Mouse (Mus musculus): ENCODE results near the gene Ddi2. TPM values are rescaled to one million over a fixed set of nuclear protein-coding genes. Genes with fewer than 3 reads are reported as not detected.

Ddi2 gene
- 42.6 TPM for polyA plus RNA-seq (2014; fragmentation: Illumina TruSeq; extraction: RNeasy Lipid Tissue Mini Kit (QIAGEN cat#74804))

GRCm38 (mm10) chr4:141722731-141723672 lies at the start of gene Ddi2:
TSS of gene Ddi2 (minus strand) at chr4:141723419.

GRCm38 (mm10) chr4:141746578-141747346 lies 23.5 kb upstream of the Ddi2 start, which contains the start of gene Agmat:
TSS of gene Agmat (plus strand) at chr4:141746672.

GRCm38 (mm10) chr4:141685499-141685898 lies 37.7 kb downstream of the Ddi2 start, which contains the start of gene Rsc1a1:
TSS of gene Rsc1a1 (minus strand) at chr4:141685599.

DNA sequence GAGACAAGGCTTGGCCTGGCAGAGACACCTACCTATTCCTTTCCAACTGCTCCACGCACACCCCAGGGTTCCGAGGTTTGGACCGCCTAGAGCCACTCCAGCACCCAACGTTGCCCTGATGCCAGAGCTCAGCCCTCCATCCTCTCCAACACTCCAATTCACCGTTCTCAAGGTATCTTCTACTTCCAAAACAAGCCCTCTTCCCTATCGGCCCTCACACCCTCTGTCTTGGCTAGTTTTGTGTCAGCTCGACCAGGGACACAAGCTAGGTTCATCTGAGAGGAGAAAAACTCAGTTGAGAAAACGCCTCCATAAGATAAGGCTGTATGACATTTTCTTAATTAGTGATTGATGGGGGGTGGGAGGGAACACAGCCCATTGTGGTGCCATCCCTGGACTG lies 58.4 kb downstream of the Ddi2 start, which contains the start of gene Plekhm2:
Gene Plekhm2, minus strand, starts transcription at position 101 of the 400 bp plus-strand sequence.

Other genes starting within 250 kb of the Ddi2 start
- 10.1 TPM for gene Spen, start 184.8 kb downstream of the Ddi2 start, polyA plus RNA-seq (2014; fragmentation: Illumina TruSeq; extraction: RNeasy Lipid Tissue Mini Kit (QIAGEN cat#74804))
- gene Fblim1, start 117.3 kb downstream of the Ddi2 start, polyA plus RNA-seq (2014; fragmentation: Illumina TruSeq; extraction: RNeasy Lipid Tissue Mini Kit (QIAGEN cat#74804)) = 17.2 TPM
- not detected for gene Tmem82, start 104.8 kb downstream of the Ddi2 start, polyA plus RNA-seq (2014; fragmentation: Illumina TruSeq; extraction: RNeasy Lipid Tissue Mini Kit (QIAGEN cat#74804))
- not detected for gene Slc25a34, start 99.6 kb downstream of the Ddi2 start, polyA plus RNA-seq (2014; fragmentation: Illumina TruSeq; extraction: RNeasy Lipid Tissue Mini Kit (QIAGEN cat#74804))
- 1.4 TPM for gene Plekhm2, start 58.5 kb downstream of the Ddi2 start, polyA plus RNA-seq (2014; fragmentation: Illumina TruSeq; extraction: RNeasy Lipid Tissue Mini Kit (QIAGEN cat#74804))
- not detected for gene Rsc1a1, start 37.8 kb downstream of the Ddi2 start, polyA plus RNA-seq (2014; fragmentation: Illumina TruSeq; extraction: RNeasy Lipid Tissue Mini Kit (QIAGEN cat#74804))
- not detected for gene Agmat, start 23.3 kb upstream of the Ddi2 start, polyA plus RNA-seq (2014; fragmentation: Illumina TruSeq; extraction: RNeasy Lipid Tissue Mini Kit (QIAGEN cat#74804))
- gene Dnajc16, start 67.5 kb upstream of the Ddi2 start, polyA plus RNA-seq (2014; fragmentation: Illumina TruSeq; extraction: RNeasy Lipid Tissue Mini Kit (QIAGEN cat#74804)) = 7.3 TPM
- 16.1 TPM for gene Casp9, start 70.2 kb upstream of the Ddi2 start, polyA plus RNA-seq (2014; fragmentation: Illumina TruSeq; extraction: RNeasy Lipid Tissue Mini Kit (QIAGEN cat#74804))
- gene Cela2a, start 102.7 kb upstream of the Ddi2 start, polyA plus RNA-seq (2014; fragmentation: Illumina TruSeq; extraction: RNeasy Lipid Tissue Mini Kit (QIAGEN cat#74804)) = not detected
- not detected for gene Ctrc, start 122.9 kb upstream of the Ddi2 start, polyA plus RNA-seq (2014; fragmentation: Illumina TruSeq; extraction: RNeasy Lipid Tissue Mini Kit (QIAGEN cat#74804))
- 2.5 TPM for gene Efhd2, start 151.5 kb upstream of the Ddi2 start, polyA plus RNA-seq (2014; fragmentation: Illumina TruSeq; extraction: RNeasy Lipid Tissue Mini Kit (QIAGEN cat#74804))